ENCODE assay signal across 8 mouse cellular contexts in the genomic region with DNA sequence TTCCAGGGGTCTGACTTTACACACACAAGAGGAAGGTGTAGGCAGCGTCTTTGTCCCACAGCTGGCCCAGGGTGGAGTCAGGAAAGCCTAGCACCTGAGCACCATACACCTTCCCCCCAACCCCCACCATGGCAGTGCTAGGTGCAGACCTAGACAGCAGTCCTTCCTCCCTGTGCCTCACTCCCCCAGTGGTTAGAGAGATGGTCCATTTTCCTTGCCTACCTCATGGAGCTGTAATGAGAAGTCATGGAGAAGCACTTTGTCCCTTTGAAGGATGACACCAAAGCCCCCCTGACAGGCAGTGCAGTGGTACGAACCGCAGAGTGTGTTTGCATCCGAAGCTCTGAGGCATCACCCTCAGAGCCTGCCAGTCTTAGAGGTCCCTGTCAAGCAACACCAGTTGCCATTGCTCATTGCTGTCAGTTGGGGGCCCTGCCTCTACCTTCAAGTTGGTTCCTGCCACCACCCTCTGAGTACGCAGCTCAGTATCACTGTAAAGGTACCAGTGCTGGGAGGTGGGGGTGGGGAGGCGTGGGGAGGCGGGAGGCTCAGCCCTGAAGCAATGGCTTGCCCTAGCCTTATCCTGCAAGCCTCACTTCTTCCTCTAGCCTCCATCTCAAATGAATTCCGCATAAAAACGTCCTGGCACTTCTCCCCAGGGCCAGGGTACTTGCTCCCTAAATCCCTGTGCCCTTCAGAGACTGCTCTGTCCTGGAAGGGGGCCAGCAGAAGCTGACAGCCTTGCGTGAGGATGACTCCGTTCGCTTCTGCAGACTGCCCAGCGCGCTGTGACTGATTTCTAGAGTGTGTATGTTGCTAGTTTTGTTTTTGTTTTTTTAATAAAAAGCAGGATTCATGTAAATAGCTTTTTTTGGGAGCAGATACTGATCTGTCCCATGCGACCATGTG. TPM values are rescaled to one million over a fixed set of nuclear protein-coding genes. Genes with fewer than 3 reads are reported as not detected.
DNase-seq lines count a peak whose midpoint lies in the region; ATAC-seq and TF ChIP-seq lines count a peak whose summit lies in the region.

No protein-coding gene starts in this region.

- H3K4me2 ChIP-seq in hindbrain, embryonic 14.5 days (replicated peaks), result peak overlapping the region; percentile 94
- peak overlapping the region; percentile 89 for H3K4me2 ChIP-seq in liver, embryonic 14.5 days (ENCODE audit: low read depth)

- no peaks in the 10 kb centered on the region for H3K9me3 ChIP-seq in hindbrain, embryonic 14.5 days (ENCODE audit: control insufficient read depth, low read length)
- no peaks in the 10 kb centered on the region for H3K9me3 ChIP-seq in liver, embryonic 14.5 days (ENCODE audit: control insufficient read depth, low read length)

- ATAC-seq in hindbrain, embryonic 14.5 days (ENCODE audit: low FRiP score), result peak; percentile 47
- peak; percentile 40 for ATAC-seq in liver, embryonic 14.5 days (ENCODE audit: insufficient read depth)

- 10% methylated on average over 15 of the region's 15 CpGs for WGBS in hindbrain, embryonic 14.5 days
- WGBS in liver, embryonic 14.5 days (ENCODE audit: insufficient replicate concordance), result 15% methylated on average over 15 of the region's 15 CpGs

- TF ChIP-seq CTCF in liver, embryonic 14.5 days (IDR thresholded peaks at IDR 0.05; ENCODE audit: low read depth), result peak; percentile 33

- peak overlapping the region; percentile 71 for H3K9ac ChIP-seq in hindbrain, embryonic 14.5 days
- no peak overlapping the region; the same call in 1 of the 2 replicates for H3K9ac ChIP-seq in liver, embryonic 14.5 days (replicated peaks)

- intact Hi-C loops in left cerebral cortex, postnatal 10 days (cut with DNase I), result loop anchor here (5.0 kb wide), 1 partner anchor 56 kb away; no protein-coding TSS in a partner anchor

- peak overlapping the region; percentile 40 for H3K4me3 ChIP-seq in hindbrain, embryonic 14.5 days (replicated peaks; ENCODE audit: low read length)
- H3K4me3 ChIP-seq in liver, embryonic 14.5 days (ENCODE audit: insufficient read depth in 1 of 2, low read depth in 2 of 2, low read length in 2 of 2), result peak overlapping the region; percentile 57 to 65

- peaks cover 42% of the 10 kb centered on the region for H3K36me3 ChIP-seq in hindbrain, embryonic 14.5 days (replicated peaks; ENCODE audit: control insufficient read depth, insufficient read depth)
- peaks cover 2% of the 10 kb centered on the region; the same call in 1 of the 2 replicates for H3K36me3 ChIP-seq in liver, embryonic 14.5 days (replicated peaks; ENCODE audit: control insufficient read depth, insufficient read depth, low read depth)

- peaks cover 18% of the 10 kb centered on the region for H3K4me1 ChIP-seq in hindbrain, embryonic 14.5 days (replicated peaks; ENCODE audit: control insufficient read depth, insufficient read depth, low read length)
- H3K4me1 ChIP-seq in liver, embryonic 14.5 days (replicated peaks; ENCODE audit: control insufficient read depth in 2 of 2, insufficient read depth in 2 of 2, low read length in 1 of 2), result peaks cover 7 to 17% of the 10 kb centered on the region in 2 experiments

- peak; percentile 27 to 65 for DNase-seq in left cerebral cortex, postnatal 10 days (ENCODE audit: extremely low spot score in 1 of 2, low spot score in 2 of 2)
- DNase-seq in left cerebral cortex, adult 18-20 months (ENCODE audit: low spot score in 2 of 2), result no peak
- DNase-seq in ZHBTc4 (ENCODE audit: low read depth, low spot score), result peak; percentile 54
- DNase-seq in embryo, embryonic 11 days, result peak; percentile 42
- DNase-seq in hindbrain, embryonic 14.5 days (ENCODE audit: low spot score), result no peak
- no peak for DNase-seq in liver, embryonic 14.5 days (ENCODE audit: low read depth in 3 of 3, low spot score in 3 of 3)
- peak; percentile 24 for DNase-seq in retina, embryonic 14.5 days (ENCODE audit: low spot score)
- no peak for DNase-seq in ovary, postnatal 36 days (ENCODE audit: low spot score)

- H3K27ac ChIP-seq in hindbrain, embryonic 14.5 days, result peak overlapping the region; percentile 94
- no peak overlapping the region for H3K27ac ChIP-seq in liver, embryonic 14.5 days

- TF ChIP-seq EP300 in liver, embryonic 14.5 days (IDR thresholded peaks at IDR 0.05; ENCODE audit: low read depth), result no peak

- H3K27me3 ChIP-seq in hindbrain, embryonic 14.5 days (ENCODE audit: control insufficient read depth, insufficient read depth, low read length), result no peaks in the 10 kb centered on the region
- no peaks in the 10 kb centered on the region for H3K27me3 ChIP-seq in liver, embryonic 14.5 days (ENCODE audit: control insufficient read depth, insufficient read depth, low read length)

RNA-seq across cellular contexts. Expression of gene Tex22, which starts 0.6 kb away (rescaled TPM):
- under 1 TPM; 0.41 to 0.73 TPM for total RNA-seq in left cerebral cortex, postnatal 10 days (2021)
- total RNA-seq in left cerebral cortex, adult 18-20 months (2021), result under 1 TPM; 0.44 to 0.73 TPM
- polyA plus RNA-seq in hindbrain, embryonic 14.5 days (2014; fragmentation: Nextera tagmentation; extraction: Ambion mirVana), result 0.40 TPM in 1 of 2 replicates, not detected in the other
- 0.02 TPM in 1 of 2 replicates, not detected in the other for polyA plus RNA-seq in liver, embryonic 14.5 days (2012; rRNA removed)
- polyA plus RNA-seq in liver, embryonic 14.5 days (2014; fragmentation: Nextera tagmentation; extraction: Ambion mirVana), result not detected in 2 replicates

RNA-seq across cellular contexts. Expression of gene Mta1, which starts 24.4 kb away (rescaled TPM):
- total RNA-seq in left cerebral cortex, postnatal 10 days (2021), result 10 to 100 TPM; 87.1 to 89.1 TPM
- total RNA-seq in left cerebral cortex, adult 18-20 months (2021), result 10 to 100 TPM; 71.5 to 71.9 TPM
- 17.8 and 19.3 TPM in 2 replicates for polyA plus RNA-seq in hindbrain, embryonic 14.5 days (2014; fragmentation: Nextera tagmentation; extraction: Ambion mirVana)
- polyA plus RNA-seq in liver, embryonic 14.5 days (2012; rRNA removed), result 22.4 and 22.6 TPM in 2 replicates
- polyA plus RNA-seq in liver, embryonic 14.5 days (2014; fragmentation: Nextera tagmentation; extraction: Ambion mirVana), result 4.7 and 6.3 TPM in 2 replicates

RNA-seq across cellular contexts. Expression of gene Pacs2, which starts 59.4 kb away (rescaled TPM):
- 100 to 1,000 TPM; 126 to 128 TPM for total RNA-seq in left cerebral cortex, postnatal 10 days (2021)
- 10 to 100 TPM; 58.7 to 60.8 TPM for total RNA-seq in left cerebral cortex, adult 18-20 months (2021)
- polyA plus RNA-seq in hindbrain, embryonic 14.5 days (2014; fragmentation: Nextera tagmentation; extraction: Ambion mirVana), result 26.8 and 27.9 TPM in 2 replicates
- polyA plus RNA-seq in liver, embryonic 14.5 days (2012; rRNA removed), result 9.1 and 11.7 TPM in 2 replicates
- polyA plus RNA-seq in liver, embryonic 14.5 days (2014; fragmentation: Nextera tagmentation; extraction: Ambion mirVana), result 3.7 and 5.4 TPM in 2 replicates

Comparison
In these comparisons a context has a peak if more than half of its experiments do, and no peak if none do; other contexts are left out.
1. DNase-seq: peak in left cerebral cortex, postnatal 10 days (2 of 2), ZHBTc4 (single experiment), embryo, embryonic 11 days (single experiment) and retina, embryonic 14.5 days (single experiment); none in left cerebral cortex, adult 18-20 months (0 of 2), hindbrain, embryonic 14.5 days (single experiment), liver, embryonic 14.5 days (0 of 3) and ovary, postnatal 36 days (single experiment).